Mouse (Mus musculus) MEL (cell line): ENCODE results near the gene Vps53. TPM values are rescaled to one million over a fixed set of nuclear protein-coding genes. Genes with fewer than 3 reads are reported as not detected.

ENCODE experiments used
- DNase-seq: peaks from one replicate; pipeline ENCODE4 v3.0.0; 2011; ENCODE audit warnings: low read depth, low spot score
- H3K27ac ChIP-seq: 2 replicates; pipeline ENCODE4 v1.5.1; 2012; ENCODE audit warnings: low read depth, mild to moderate bottlenecking, control low read depth, low read length, moderate library complexity; ENCODE audit not compliant: control insufficient read depth
- H3K27me3 ChIP-seq, 2 experiments: fragments of 150-350 bp in 1 of 2; sonication (generic) in 1 of 2; 2 replicates each; pipeline ENCODE4 v1.6.1; 2012; ENCODE audit warnings: low read length in 2 of 2, mild to moderate bottlenecking in 2 of 2, improper control_type of control experiment in 1 of 2, moderate library complexity in 1 of 2; ENCODE audit not compliant: insufficient read depth in 2 of 2, control insufficient read depth in 1 of 2
- H3K36me3 ChIP-seq, 2 experiments: 2 replicates each; pipeline ENCODE4 v1.6.1; 2012 to 2014; ENCODE audit warnings: low read length in 2 of 2, improper control_type of control experiment in 1 of 2, inconsistent platforms in 1 of 2, mild to moderate bottlenecking in 1 of 2; ENCODE audit not compliant: insufficient read depth in 2 of 2, control insufficient read depth in 1 of 2
- H3K4me1 ChIP-seq, 2 experiments: fragments of 150-350 bp in 1 of 2; sonication (generic) in 1 of 2; 2 replicates each; pipeline ENCODE4 v1.6.1; 2012; ENCODE audit warnings: low read length in 2 of 2, improper control_type of control experiment in 1 of 2, mild to moderate bottlenecking in 1 of 2; ENCODE audit not compliant: insufficient read depth in 2 of 2, control insufficient read depth in 1 of 2
- H3K4me3 ChIP-seq, 2 experiments: fragments of 150-350 bp in 1 of 2; sonication (generic) in 1 of 2; 2 replicates each; pipeline ENCODE4 v1.5.1; 2012; ENCODE audit warnings: low read depth in 2 of 2, low read length in 2 of 2, mild to moderate bottlenecking in 2 of 2, moderate library complexity in 2 of 2, control low read depth in 1 of 2, improper control_type of control experiment in 1 of 2; ENCODE audit not compliant: control insufficient read depth in 1 of 2, insufficient read depth in 1 of 2
- H3K79me2 ChIP-seq: 2 replicates; pipeline ENCODE4 v1.6.1; 2012; ENCODE audit warnings: mild to moderate bottlenecking, low read length, moderate library complexity; ENCODE audit not compliant: control insufficient read depth, poor library complexity, insufficient read depth
- H3K9ac ChIP-seq: 2 replicates; pipeline ENCODE4 v1.6.1; 2012; ENCODE audit warnings: low read depth, mild to moderate bottlenecking, control low read depth, low read length, moderate library complexity; ENCODE audit not compliant: control insufficient read depth, poor library complexity, severe bottlenecking
- H3K9me3 ChIP-seq: fragments of 150-350 bp; sonication (generic); replicated peaks from 2 replicates; pipeline ENCODE4 v1.6.1; 2012; ENCODE audit warnings: mild to moderate bottlenecking, low read length, improper control_type of control experiment, moderate library complexity; ENCODE audit not compliant: insufficient read depth
- BHLHE40 ChIP-seq: IDR thresholded peaks from 2 replicates; pipeline ENCODE4 v1.6.1; 2012; ENCODE audit warnings: low read depth, mild to moderate bottlenecking, inconsistent platforms, low read length, improper control_type of control experiment, borderline replicate concordance
- CHD1 ChIP-seq: IDR thresholded peaks from 2 replicates; pipeline ENCODE4 v1.6.1; 2012; ENCODE audit warnings: low read depth, mild to moderate bottlenecking, inconsistent platforms, low read length, improper control_type of control experiment
- CHD2 ChIP-seq: IDR thresholded peaks from 2 replicates; pipeline ENCODE4 v1.6.1; 2011; ENCODE audit warnings: low read length, improper control_type of control experiment
- CTCF ChIP-seq, 3 experiments: IDR thresholded peaks in 2 of 3; conservative IDR thresholded peaks in 1 of 3; 2 replicates each; pipeline ENCODE4 v1.5.1; 2011 to 2012; ENCODE audit warnings: low read length in 3 of 3, low read depth in 2 of 3, mild to moderate bottlenecking in 2 of 3, improper control_type of control experiment in 1 of 3, inconsistent platforms in 1 of 3, mixed read lengths in 1 of 3, moderate library complexity in 1 of 3; ENCODE audit not compliant: control insufficient read depth in 1 of 3, insufficient read depth in 1 of 3, poor library complexity in 1 of 3, severe bottlenecking in 1 of 3
- E2F4 ChIP-seq: IDR thresholded peaks from 2 replicates; pipeline ENCODE4 v1.6.1; 2011; ENCODE audit warnings: low read depth, low read length, improper control_type of control experiment, borderline replicate concordance
- ELF1 ChIP-seq: IDR thresholded peaks from 2 replicates; pipeline ENCODE4 v1.6.1; 2014; ENCODE audit warnings: low read depth, mild to moderate bottlenecking, inconsistent platforms, low read length, improper control_type of control experiment, moderate library complexity
- EP300 ChIP-seq, 2 experiments: IDR thresholded peaks; 2 replicates each; pipeline ENCODE4 v1.6.1; 2011; ENCODE audit warnings: improper control_type of control experiment in 2 of 2, low read length in 2 of 2, low read depth in 1 of 2, mild to moderate bottlenecking in 1 of 2
- ETS1 ChIP-seq: IDR thresholded peaks from 2 replicates; pipeline ENCODE4 v1.6.1; 2012; ENCODE audit warnings: low read depth, mild to moderate bottlenecking, inconsistent platforms, low read length, improper control_type of control experiment, moderate library complexity
- GABPA ChIP-seq: IDR thresholded peaks from 2 replicates; pipeline ENCODE4 v1.6.1; 2012; ENCODE audit warnings: low read depth, mild to moderate bottlenecking, inconsistent platforms, low read length, improper control_type of control experiment, moderate library complexity
- GATA1 ChIP-seq: IDR thresholded peaks from 2 replicates; pipeline ENCODE4 v1.6.1; 2011; ENCODE audit warnings: low read depth, low read length, improper control_type of control experiment
- MAX ChIP-seq: IDR thresholded peaks from 2 replicates; pipeline ENCODE4 v1.6.1; 2011; ENCODE audit warnings: low read length, improper control_type of control experiment
- MEF2A ChIP-seq: IDR thresholded peaks from 2 replicates; pipeline ENCODE4 v1.6.1; 2014; ENCODE audit warnings: low read depth, mild to moderate bottlenecking, inconsistent platforms, low read length, improper control_type of control experiment; ENCODE audit not compliant: poor library complexity, insufficient replicate concordance, severe bottlenecking; ENCODE audit errors: extremely low read depth
- MXI1 ChIP-seq: IDR thresholded peaks from 2 replicates; pipeline ENCODE4 v1.6.1; 2011; ENCODE audit warnings: mild to moderate bottlenecking, low read depth, low read length, improper control_type of control experiment
- MYB ChIP-seq: IDR thresholded peaks from 2 replicates; pipeline ENCODE4 v1.6.1; 2011; ENCODE audit warnings: mild to moderate bottlenecking, low read depth, low read length, improper control_type of control experiment
- MYC ChIP-seq: IDR thresholded peaks from 2 replicates; pipeline ENCODE4 v1.6.1; 2011; ENCODE audit warnings: low read depth, mild to moderate bottlenecking, low read length, improper control_type of control experiment, moderate library complexity
- NELFE ChIP-seq: IDR thresholded peaks from 2 replicates; pipeline ENCODE4 v1.6.1; 2011; ENCODE audit warnings: low read depth, low read length, improper control_type of control experiment
- POLR2A ChIP-seq, 2 experiments: IDR thresholded peaks; 2 replicates each; pipeline ENCODE4 v1.6.1; 2011 to 2012; ENCODE audit warnings: low read length in 2 of 2, mild to moderate bottlenecking in 2 of 2, control low read depth in 1 of 2, improper control_type of control experiment in 1 of 2, low read depth in 1 of 2, moderate library complexity in 1 of 2; ENCODE audit not compliant: control insufficient read depth in 1 of 2, insufficient read depth in 1 of 2, poor library complexity in 1 of 2
- POLR2AphosphoS5 ChIP-seq: IDR thresholded peaks from 2 replicates; pipeline ENCODE4 v1.6.1; 2012; ENCODE audit warnings: low read depth, borderline replicate concordance, mild to moderate bottlenecking, inconsistent platforms, low read length, moderate library complexity, mixed read lengths
- RAD21 ChIP-seq: IDR thresholded peaks from 2 replicates; pipeline ENCODE4 v1.6.1; 2011; ENCODE audit warnings: mild to moderate bottlenecking, low read depth, low read length, improper control_type of control experiment
- RCOR1 ChIP-seq: IDR thresholded peaks from 2 replicates; pipeline ENCODE4 v1.6.1; 2012; ENCODE audit warnings: low read depth, mild to moderate bottlenecking, inconsistent platforms, low read length, improper control_type of control experiment
- SIN3A ChIP-seq: IDR thresholded peaks from 2 replicates; pipeline ENCODE4 v1.6.1; 2012; ENCODE audit warnings: low read length, improper control_type of control experiment, inconsistent platforms
- SMC3 ChIP-seq: IDR thresholded peaks from 2 replicates; pipeline ENCODE4 v1.6.1; 2011; ENCODE audit warnings: low read depth, low read length, improper control_type of control experiment
- TAL1 ChIP-seq: IDR thresholded peaks from 2 replicates; pipeline ENCODE4 v1.6.1; 2012; ENCODE audit warnings: mild to moderate bottlenecking, inconsistent platforms, low read length, moderate library complexity, mixed read lengths
- TBP ChIP-seq: IDR thresholded peaks from 2 replicates; pipeline ENCODE4 v1.8.0; 2011; ENCODE audit warnings: low read depth, low read length, improper control_type of control experiment
- UBTF ChIP-seq: IDR thresholded peaks from 2 replicates; pipeline ENCODE4 v1.6.1; 2012; ENCODE audit warnings: low read depth, mild to moderate bottlenecking, inconsistent platforms, low read length, improper control_type of control experiment, moderate library complexity, borderline replicate concordance; ENCODE audit not compliant: insufficient read depth
- USF1 ChIP-seq: IDR thresholded peaks from 2 replicates; pipeline ENCODE4 v1.6.1; 2014; ENCODE audit warnings: low read depth, mild to moderate bottlenecking, inconsistent platforms, low read length, improper control_type of control experiment, moderate library complexity
- ZC3H11A ChIP-seq: IDR thresholded peaks from 2 replicates; pipeline ENCODE4 v1.6.1; 2012; ENCODE audit warnings: low read depth, mild to moderate bottlenecking, inconsistent platforms, low read length, improper control_type of control experiment
- ZMIZ1 ChIP-seq: IDR thresholded peaks from 2 replicates; pipeline ENCODE4 v1.6.1; 2012; ENCODE audit warnings: low read depth, mild to moderate bottlenecking, inconsistent platforms, low read length, improper control_type of control experiment, moderate library complexity
- ZNF384 ChIP-seq: IDR thresholded peaks from 2 replicates; pipeline ENCODE4 v1.6.1; 2012; ENCODE audit warnings: low read depth, mild to moderate bottlenecking, inconsistent platforms, low read length, improper control_type of control experiment
- polyA plus RNA-seq, 2 experiments: library from polyadenylated mRNA; stranded (reverse) in 1 of 2; unstranded in 1 of 2; fragments of >175 nt in 1 of 2; fragments of >200 nt in 1 of 2; gene quantifications; 2 replicates each; pipeline versions ENCODE4 v1.2.1 to v1.2.4; 2012; ENCODE audit warnings: low replicate concordance in 2 of 2, low read depth in 1 of 2; ENCODE audit not compliant: insufficient read length in 2 of 2, insufficient read depth in 1 of 2, missing spikeins in 1 of 2
- total RNA-seq: library from RNA; depleted of rRNA; stranded (reverse); fragments of 300-350 nt; gene quantifications from 2 replicates; pipeline ENCODE4 v1.2.3, GENCODE M21; 2012

Gene Vps53
- total and polyA plus RNA-seq, 3 experiments = 38.4 to 50.4 TPM; not detected in 1

- Histone ChIP-seq H3K36me3 (peaks cover 0 to 16% of the 10 kb centered on the region in 2 experiments; a peak in 2 of 4 replicates), H3K9me3 (no peaks in the 10 kb centered on the region), H3K4me1 (peaks cover 15 to 18% of the 10 kb centered on the region in 2 experiments), H3K27me3 (no peaks in the 10 kb centered on the region), H3K27ac (peak overlapping the region; percentile 32; the same call in 1 of the 2 replicates), H3K79me2 (no peaks in the 10 kb centered on the region), H3K4me3 (no peak overlapping the region), H3K9ac (no peak overlapping the region)
- DNase-seq = peak; percentile 82
- TF ChIP-seq E2F4 (no peak), BHLHE40 (no peak), MYB (no peak), SIN3A (peak; percentile 52; the same call in 1 of the 2 replicates), NELFE (no peak), MYC (no peak), POLR2A (IDR thresholded peaks at IDR 0.05; ENCODE audit: control insufficient read depth in 1 of 2, insufficient read depth in 1 of 2, low read depth in 1 of 2, low read length in 2 of 2, poor library complexity in 1 of 2) (no peak), GATA1 (0 out of 2 replicates have a peak, but pooled peaks have one; percentile 15), RCOR1 (no peak), EP300 (IDR thresholded peaks at IDR 0.05; ENCODE audit: low read depth in 1 of 2, low read length in 2 of 2) (no peak), CHD2 (no peak), CTCF (IDR thresholded peaks at IDR 0.05 in 2 of 3, conservative IDR thresholded peaks at IDR 0.05 in 1 of 3; ENCODE audit: control insufficient read depth in 1 of 3, insufficient read depth in 1 of 3, low read depth in 2 of 3, low read length in 3 of 3, poor library complexity in 1 of 3, severe bottlenecking in 1 of 3) (peak; percentile 90 to 95 (median 95)), ZC3H11A (peak; percentile 80), RAD21 (peak; percentile 96), ETS1 (no peak), POLR2AphosphoS5 (no peak), SMC3 (peak; percentile 93), ZNF384 (no peak)
Observed at GRCm38 (mm10) chr11:76085898-76086591, 93.4 kb downstream of the Vps53 start.

- peaks cover 0 to 16% of the 10 kb centered on the region in 2 experiments; a peak in 2 of 4 replicates for H3K36me3 ChIP-seq
- DNase-seq = peak; percentile 66
- TF ChIP-seq MAX (peak; percentile 74), TBP (no peak), SIN3A (peak; percentile 90), POLR2A (IDR thresholded peaks at IDR 0.05; ENCODE audit: control insufficient read depth in 1 of 2, insufficient read depth in 1 of 2, low read depth in 1 of 2, low read length in 2 of 2, poor library complexity in 1 of 2) (no peak), MYB (peak; percentile 88), ELF1 (peak; percentile 67), ZMIZ1 (no peak), USF1 (peak; percentile 68), UBTF (no peak), ZNF384 (no peak), TAL1 (0 out of 2 replicates have a peak, but pooled peaks have one; percentile 5), MEF2A (no peak), GATA1 (peak; percentile 93), CHD1 (no peak), SMC3 (no peak; the same call in 1 of the 2 replicates), CHD2 (no peak), GABPA (no peak), RCOR1 (peak; percentile 74), MXI1 (peak; percentile 71), E2F4 (no peak)
Observed at GRCm38 (mm10) chr11:76084943-76085342, 94.5 kb downstream of the Vps53 start.

More at GRCm38 (mm10) chr11:76084943-76085342, 94.5 kb downstream of the Vps53 start:
- peaks cover 15 to 18% of the 10 kb centered on the region in 2 experiments for H3K4me1 ChIP-seq
- no peaks in the 10 kb centered on the region for H3K9me3 ChIP-seq
- H3K79me2 ChIP-seq = no peaks in the 10 kb centered on the region
- H3K27me3 ChIP-seq = no peaks in the 10 kb centered on the region
- H3K4me3 ChIP-seq = no peak overlapping the region
- no peak overlapping the region for H3K9ac ChIP-seq
- peak overlapping the region; percentile 32 for H3K27ac ChIP-seq
